ENCODE assay signal across 13 mouse cellular contexts in the genomic region with DNA sequence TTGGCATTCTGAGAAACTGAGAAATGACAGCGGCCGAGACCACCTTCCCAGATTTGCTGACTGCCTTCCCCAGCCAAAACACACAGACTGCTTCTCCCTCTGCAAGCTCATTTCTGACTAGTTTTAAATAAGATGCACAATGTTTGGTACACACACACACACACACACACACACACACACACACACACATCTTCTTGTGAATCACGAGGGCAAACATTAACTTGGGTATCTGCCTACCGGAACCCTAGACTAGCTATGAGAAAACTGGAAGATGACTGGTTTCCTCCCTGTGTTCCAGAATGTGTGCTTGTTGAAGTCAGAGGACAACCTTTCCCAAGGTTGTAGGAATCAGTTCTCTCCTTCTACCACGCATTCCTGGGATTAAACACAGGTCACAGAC. TPM values are rescaled to one million over a fixed set of nuclear protein-coding genes. Genes with fewer than 3 reads are reported as not detected.
DNase-seq lines count a peak whose midpoint lies in the region; ATAC-seq and TF ChIP-seq lines count a peak whose summit lies in the region.
"Had no signal": no experiment of that assay in that cellular context is flagged by ENCODE, and none has a peak within 500 bp of the region (broad histone marks: within the 10 kb centered on the region; RNA-seq: fewer than 3 reads in every experiment).

No protein-coding gene starts in this region.

- no peaks in the 10 kb centered on the region for H3K27me3 ChIP-seq in heart, embryonic 16.5 days (ENCODE audit: control insufficient read depth, insufficient read depth, low read length)
- no peaks in the 10 kb centered on the region for H3K27me3 ChIP-seq in lung, embryonic 14.5 days (ENCODE audit: insufficient read depth, low read length)
- H3K27me3 ChIP-seq in forebrain, postnatal 0 days (ENCODE audit: insufficient read depth, low read length), result no peaks in the 10 kb centered on the region
- no peaks in the 10 kb centered on the region for H3K27me3 ChIP-seq in stomach, postnatal 0 days (ENCODE audit: control insufficient read depth, insufficient read depth, low read length)
- H3K27me3 ChIP-seq: liver, embryonic 15.5 days; midbrain, embryonic 13.5 days had no signal

- intact Hi-C loops in heart, postnatal 14 days (cut with DNase I), result no loop called here

- 0 out of 2 replicates have a peak, but pooled peaks cover 2% of the 10 kb centered on the region for H3K36me3 ChIP-seq in heart, embryonic 16.5 days (ENCODE audit: control insufficient read depth, insufficient read depth)
- no peaks in the 10 kb centered on the region for H3K36me3 ChIP-seq in lung, embryonic 14.5 days (ENCODE audit: insufficient read depth)
- H3K36me3 ChIP-seq in forebrain, postnatal 0 days (ENCODE audit: insufficient read depth), result no peaks in the 10 kb centered on the region
- no peaks in the 10 kb centered on the region for H3K36me3 ChIP-seq in stomach, postnatal 0 days (ENCODE audit: control insufficient read depth, insufficient read depth, low read length)
- H3K36me3 ChIP-seq: liver, embryonic 15.5 days; midbrain, embryonic 13.5 days had no signal

- DNase-seq in heart, postnatal 14 days, result no peak
- DNase-seq in lung, embryonic 14.5 days, result no peak
- no peak for DNase-seq in lung, adult 2 months
- no peak for DNase-seq in forebrain, postnatal 0 days
- DNase-seq in stomach, postnatal 0 days (ENCODE audit: low spot score), result no peak
- DNase-seq in cerebellum, adult 18-20 months, result no peak
- DNase-seq: adrenal gland, adult 2 months; cerebellum, adult 11-12 months had no signal

- TF ChIP-seq CTCF in lung, embryonic 14.5 days (IDR thresholded peaks at IDR 0.05; ENCODE audit: low read depth), result no peak
- TF ChIP-seq CTCF in lung, adult 2 months (IDR thresholded peaks at IDR 0.05; ENCODE audit: insufficient read depth, low read length), result no peak
- TF ChIP-seq CTCF in forebrain, postnatal 0 days (IDR thresholded peaks at IDR 0.05; ENCODE audit: low read depth), result no peak
- no peak for TF ChIP-seq CTCF in stomach, postnatal 0 days (IDR thresholded peaks at IDR 0.05; ENCODE audit: low read depth)

- H3K27ac ChIP-seq in heart, embryonic 16.5 days (ENCODE audit: low read length), result peak overlapping the region; percentile 68
- H3K27ac ChIP-seq in lung, embryonic 14.5 days (ENCODE audit: low read depth), result peak overlapping the region; percentile 70; the same call in 1 of the 2 replicates
- no peak overlapping the region for H3K27ac ChIP-seq in forebrain, postnatal 0 days (ENCODE audit: low read depth, low read length)
- H3K27ac ChIP-seq in stomach, postnatal 0 days (replicated peaks), result peak overlapping the region; percentile 65; the same call in 1 of the 2 replicates
- H3K27ac ChIP-seq: liver, embryonic 15.5 days; midbrain, embryonic 13.5 days had no signal

- peaks cover 16% of the 10 kb centered on the region for H3K9me3 ChIP-seq in heart, embryonic 16.5 days (replicated peaks; ENCODE audit: control insufficient read depth, low read length)
- H3K9me3 ChIP-seq in lung, embryonic 14.5 days (ENCODE audit: low read depth, low read length), result peaks cover 9% of the 10 kb centered on the region
- peaks cover 14% of the 10 kb centered on the region; the same call in 1 of the 2 replicates for H3K9me3 ChIP-seq in forebrain, postnatal 0 days (ENCODE audit: low read length)
- H3K9me3 ChIP-seq in stomach, postnatal 0 days (ENCODE audit: control insufficient read depth, low read length), result no peaks in the 10 kb centered on the region
- H3K9me3 ChIP-seq: liver, embryonic 15.5 days had no signal

- no peak for TF ChIP-seq POLR2A in lung, adult 2 months (IDR thresholded peaks at IDR 0.05; ENCODE audit: borderline replicate concordance, extremely low read depth, low read depth, low read length)

- H3K4me1 ChIP-seq in heart, embryonic 16.5 days (ENCODE audit: control insufficient read depth, insufficient read depth, low read length), result peaks cover 10% of the 10 kb centered on the region
- H3K4me1 ChIP-seq in lung, embryonic 14.5 days (ENCODE audit: insufficient read depth), result 0 out of 2 replicates have a peak, but pooled peaks cover 4% of the 10 kb centered on the region
- H3K4me1 ChIP-seq in lung, adult 2 months (ENCODE audit: control insufficient read depth, insufficient read depth, low read length), result no peaks in the 10 kb centered on the region; the same call in 1 of the 2 replicates
- no peaks in the 10 kb centered on the region for H3K4me1 ChIP-seq in forebrain, postnatal 0 days (ENCODE audit: insufficient read depth)
- peaks cover 4% of the 10 kb centered on the region for H3K4me1 ChIP-seq in stomach, postnatal 0 days (replicated peaks; ENCODE audit: control insufficient read depth, insufficient read depth)

- 83% methylated on average over 5 of the region's 5 CpGs for WGBS in heart, embryonic 16.5 days
- WGBS in lung, embryonic 14.5 days, result 64% methylated on average over 5 of the region's 5 CpGs
- 86% methylated on average over 5 of the region's 5 CpGs for WGBS in lung, adult 2 months
- 78% methylated on average over 5 of the region's 5 CpGs for WGBS in forebrain, postnatal 0 days
- WGBS in stomach, postnatal 0 days, result 66% methylated on average over 5 of the region's 5 CpGs

- H3K9ac ChIP-seq in heart, embryonic 16.5 days (ENCODE audit: low read length), result no peak overlapping the region; the same call in 1 of the 2 replicates
- H3K9ac ChIP-seq in lung, embryonic 14.5 days, result no peak overlapping the region
- H3K9ac ChIP-seq in forebrain, postnatal 0 days, result no peak overlapping the region
- H3K9ac ChIP-seq in stomach, postnatal 0 days (ENCODE audit: low read length), result no peak overlapping the region
- H3K9ac ChIP-seq: hindbrain, embryonic 14.5 days; liver, embryonic 15.5 days; midbrain, embryonic 13.5 days had no signal

- H3K4me3 ChIP-seq in heart, embryonic 16.5 days (ENCODE audit: low read length), result no peak overlapping the region
- H3K4me3 ChIP-seq in lung, embryonic 14.5 days (ENCODE audit: low read depth, low read length), result no peak overlapping the region
- no peak overlapping the region for H3K4me3 ChIP-seq in lung, adult 2 months (replicated peaks; ENCODE audit: extremely low read depth, low read depth, low read length)
- H3K4me3 ChIP-seq in forebrain, postnatal 0 days (ENCODE audit: low read depth, low read length), result no peak overlapping the region
- no peak overlapping the region for H3K4me3 ChIP-seq in stomach, postnatal 0 days (ENCODE audit: low read depth, low read length)
- H3K4me3 ChIP-seq: liver, embryonic 15.5 days; midbrain, embryonic 13.5 days; myocyte had no signal

- no peak for TF ChIP-seq EP300 in stomach, postnatal 0 days (optimal IDR thresholded peaks at IDR 0.05)

- no peak overlapping the region for H3K4me2 ChIP-seq in heart, embryonic 16.5 days (ENCODE audit: low read depth, low read length)
- H3K4me2 ChIP-seq in lung, embryonic 14.5 days, result no peak overlapping the region
- no peak overlapping the region for H3K4me2 ChIP-seq in forebrain, postnatal 0 days (ENCODE audit: low read depth)
- no peak overlapping the region for H3K4me2 ChIP-seq in stomach, postnatal 0 days (replicated peaks; ENCODE audit: low read depth)
- H3K4me2 ChIP-seq: hindbrain, embryonic 14.5 days; liver, embryonic 15.5 days; midbrain, embryonic 13.5 days had no signal

- ATAC-seq in heart, embryonic 16.5 days (replicated peaks; ENCODE audit: extremely low read depth, insufficient read depth, low FRiP score), result no peak
- no peak for ATAC-seq in lung, embryonic 14.5 days (ENCODE audit: insufficient read depth)
- ATAC-seq in forebrain, postnatal 0 days, result peak; percentile 34; the same call in 1 of the 2 replicates
- ATAC-seq in stomach, postnatal 0 days (ENCODE audit: low FRiP score, low TSS enrichment), result no peak
- ATAC-seq: midbrain, embryonic 13.5 days had no signal

RNA-seq across cellular contexts. Expression of a gene that starts 50.2 kb away (rescaled TPM):
- 41.2 and 41.9 TPM in 2 replicates for polyA plus RNA-seq in heart, embryonic 16.5 days (2015; fragmentation: Nextera tagmentation; extraction: Ambion mirVana)
- 10 to 100 TPM; 61.8 to 77.4 TPM for total RNA-seq in heart, postnatal 14 days (2021)
- polyA plus RNA-seq in lung, embryonic 14.5 days (2014; fragmentation: Nextera tagmentation; extraction: Ambion mirVana), result 63.2 and 69.3 TPM in 2 replicates
- polyA plus RNA-seq in lung, adult 2 months (2012; rRNA removed), result 113 and 129 TPM in 2 replicates
- 10.1 and 14.8 TPM in 2 replicates for total RNA-seq in forebrain, postnatal 0 days (2014; rRNA removed)
- 29.7 and 33.7 TPM in 2 replicates for polyA plus RNA-seq in forebrain, postnatal 0 days (2015; fragmentation: Nextera tagmentation; extraction: Ambion mirVana)
- 97.5 and 101 TPM in 2 replicates for polyA plus RNA-seq in stomach, postnatal 0 days (2015; fragmentation: Nextera tagmentation; extraction: Ambion mirVana)
